Mouse (Mus musculus) intestine, embryonic 15.5 days (tissue): ENCODE measurements around the gene Uck1. TPM values are rescaled to one million over a fixed set of nuclear protein-coding genes. Genes with fewer than 3 reads are reported as not detected.

Experiments used
- ATAC-seq: fragments of 200-750 bp; cut with Nextera tagmentation; 2 replicates; pipeline ENCODE4 v1.8.0; 2017; ENCODE audit warnings: moderate TSS enrichment, moderate library complexity
- H3K27ac ChIP-seq: fragments of 300-500 bp; sonication (generic); 2 replicates; pipeline ENCODE4 v1.5.1; 2015; ENCODE audit warnings: mild to moderate bottlenecking, inconsistent platforms
- H3K27me3 ChIP-seq: fragments of 300-500 bp; sonication (generic); replicated peaks from 2 replicates; pipeline ENCODE4 v1.6.1; 2015; ENCODE audit warnings: inconsistent platforms
- H3K36me3 ChIP-seq: fragments of 300-500 bp; sonication (generic); 2 replicates; pipeline ENCODE4 v1.6.1; 2015; ENCODE audit warnings: inconsistent platforms
- H3K4me1 ChIP-seq: fragments of 300-500 bp; sonication (generic); replicated peaks from 2 replicates; pipeline ENCODE4 v1.6.1; 2015; ENCODE audit warnings: inconsistent platforms
- H3K4me2 ChIP-seq: fragments of 300-500 bp; sonication (generic); replicated peaks from 2 replicates; pipeline ENCODE4 v1.6.1; 2015; ENCODE audit warnings: mild to moderate bottlenecking, inconsistent platforms
- H3K4me3 ChIP-seq: fragments of 300-500 bp; sonication (generic); replicated peaks from 2 replicates; pipeline ENCODE4 v1.5.1; 2015; ENCODE audit warnings: inconsistent platforms
- H3K9ac ChIP-seq: fragments of 300-500 bp; sonication (generic); 2 replicates; pipeline ENCODE4 v1.6.1; 2015; ENCODE audit warnings: inconsistent platforms
- H3K9me3 ChIP-seq: fragments of 300-500 bp; sonication (generic); 2 replicates; pipeline ENCODE4 v1.6.1; 2016; ENCODE audit warnings: inconsistent platforms
- WGBS: fragments of 180-500 bp; shearing (Covaris S2); methylation state at CpG from one replicate; pipeline ENCODE4 v1.1.7; 2015; 5-methylcytosine and 5-hydroxymethylcytosine counted together
- polyA plus RNA-seq: library from polyadenylated mRNA; unstranded; fragments of >200 nt; fragmentation: Nextera tagmentation; extraction: Ambion mirVana; gene quantifications from 2 replicates; pipeline ENCODE4 v1.2.1, GENCODE M21; 2015

The Uck1 gene
- polyA plus RNA-seq, 1 experiment from 2014 or later: 64.7 TPM

DNA sequence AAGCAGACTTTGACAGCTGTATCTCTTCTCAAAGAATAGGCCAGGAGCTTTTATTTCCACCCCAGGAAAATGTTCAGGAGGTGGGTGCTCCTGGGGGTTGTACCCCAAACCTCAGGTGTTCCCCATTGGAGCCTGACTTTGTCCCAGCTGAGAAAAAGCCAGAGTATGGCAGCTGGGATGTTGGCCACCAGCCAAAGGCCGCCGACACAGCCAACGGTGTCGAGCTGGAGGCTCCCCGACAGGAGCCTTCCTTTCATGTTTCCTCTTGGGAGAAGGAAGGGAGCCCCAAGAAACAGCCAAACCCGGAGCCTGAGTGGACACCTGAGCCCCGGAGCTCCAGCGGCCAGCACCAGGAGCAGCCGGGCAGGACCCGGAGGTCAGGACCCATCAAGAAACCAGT lies 47.0 kb downstream of the Uck1 start:
- 0 out of 2 replicates have a peak overlapping the region, but pooled peaks have one; percentile 11 for H3K27ac ChIP-seq
- no peaks in the 10 kb centered on the region for H3K9me3 ChIP-seq
- peaks cover 80% of the 10 kb centered on the region for H3K36me3 ChIP-seq
- WGBS: 67% methylated on average over 10 of the region's 10 CpGs
- no peak for ATAC-seq
- no peaks in the 10 kb centered on the region for H3K27me3 ChIP-seq
- H3K4me3 ChIP-seq: no peak overlapping the region
- 0 out of 2 replicates have a peak, but pooled peaks cover 3% of the 10 kb centered on the region for H3K4me1 ChIP-seq
- H3K9ac ChIP-seq: no peak overlapping the region
- no peak overlapping the region for H3K4me2 ChIP-seq

DNA sequence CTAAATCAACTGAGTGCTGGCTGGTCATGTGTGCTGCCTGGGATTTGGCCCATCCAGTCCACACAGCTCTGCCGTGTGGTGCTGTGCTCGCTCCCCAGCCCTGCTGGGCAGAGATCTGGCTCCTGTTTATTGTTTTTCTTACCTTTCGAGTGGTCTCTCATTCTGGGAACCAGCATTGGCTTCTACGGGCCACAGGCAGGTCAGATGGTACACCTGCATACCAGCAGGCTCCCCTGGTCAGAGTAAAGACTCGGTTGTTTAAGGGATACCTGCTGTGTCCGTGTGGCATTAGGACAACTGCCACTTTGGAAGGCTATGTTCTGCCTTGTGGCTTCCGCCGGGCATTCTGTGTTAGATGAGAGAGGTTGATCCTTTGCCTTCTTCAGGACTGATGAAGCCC lies 48.3 kb downstream of the Uck1 start:
- 95% methylated on average over 8 of the region's 8 CpGs for WGBS

DNA sequence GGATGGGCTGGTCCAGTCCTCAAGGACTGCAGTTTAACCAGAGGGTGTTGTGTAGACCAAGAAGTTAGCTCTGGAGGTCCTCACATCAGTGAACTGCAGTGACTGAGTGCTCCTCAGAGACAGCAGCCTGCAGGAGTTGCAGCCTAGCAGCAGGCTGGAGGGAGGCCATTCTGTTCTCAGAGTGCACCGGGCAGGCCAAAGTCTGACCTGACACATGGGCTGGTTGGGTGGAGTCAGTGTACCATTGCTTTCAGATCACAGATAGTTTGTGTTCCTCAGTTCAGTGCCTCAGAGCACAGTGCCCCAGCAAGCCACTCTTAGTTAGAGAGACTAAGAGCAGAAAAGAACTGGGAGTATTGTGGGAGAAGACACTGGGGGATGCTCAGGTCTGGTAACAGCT lies 52.3 kb downstream of the Uck1 start:
- H3K4me2 ChIP-seq: no peak overlapping the region
- no peaks in the 10 kb centered on the region for H3K9me3 ChIP-seq
- no peak overlapping the region for H3K9ac ChIP-seq
- 100% methylated on average over 1 of the region's 1 CpGs for WGBS
- no peaks in the 10 kb centered on the region for H3K4me1 ChIP-seq
- H3K27me3 ChIP-seq: no peaks in the 10 kb centered on the region
- ATAC-seq: peak; percentile 55; the same call in 1 of the 2 replicates
- H3K4me3 ChIP-seq: no peak overlapping the region
- H3K27ac ChIP-seq: no peak overlapping the region
- H3K36me3 ChIP-seq: peaks cover 74% of the 10 kb centered on the region

More for the DNA sequence above, 48.3 kb downstream of the Uck1 start:
- no peak overlapping the region for H3K4me3 ChIP-seq
- no peaks in the 10 kb centered on the region for H3K9me3 ChIP-seq
- H3K27me3 ChIP-seq: no peaks in the 10 kb centered on the region
- no peak overlapping the region for H3K27ac ChIP-seq
- peaks cover 80% of the 10 kb centered on the region for H3K36me3 ChIP-seq
- no peak overlapping the region for H3K4me2 ChIP-seq
- H3K9ac ChIP-seq: no peak overlapping the region
- H3K4me1 ChIP-seq: 0 out of 2 replicates have a peak, but pooled peaks cover 3% of the 10 kb centered on the region
- ATAC-seq: no peak

Other genes starting within 250 kb of the Uck1 start
- 1.8 and 2.0 TPM in 2 replicates for gene Fam78a, start 175.3 kb downstream of the Uck1 start, polyA plus RNA-seq
- 4.3 and 4.5 TPM in 2 replicates for gene Plpp7, start 164.6 kb downstream of the Uck1 start, polyA plus RNA-seq
- 32.5 and 36.1 TPM in 2 replicates for gene Prrc2b, start 109.1 kb downstream of the Uck1 start, polyA plus RNA-seq
- 26.0 and 26.8 TPM in 2 replicates for gene Pomt1, start 23.6 kb downstream of the Uck1 start, polyA plus RNA-seq
- 19.7 and 20.5 TPM in 2 replicates for gene Golga2, start 27.2 kb upstream of the Uck1 start, polyA plus RNA-seq
- gene Swi5, start 27.9 kb upstream of the Uck1 start, polyA plus RNA-seq: 387 and 409 TPM in 2 replicates
- 38.9 and 39.8 TPM in 2 replicates for gene Ciz1, start 92.2 kb upstream of the Uck1 start, polyA plus RNA-seq
- 12.2 and 16.4 TPM in 2 replicates for gene Dnm1, start 93.2 kb upstream of the Uck1 start, polyA plus RNA-seq
- gene 1110008P14Rik, start 121.8 kb upstream of the Uck1 start, polyA plus RNA-seq: 38.6 and 42.5 TPM in 2 replicates
- gene Lcn2, start 128.1 kb upstream of the Uck1 start, polyA plus RNA-seq: 1.8 and 4.7 TPM in 2 replicates
- gene Ptges2, start 135.7 kb upstream of the Uck1 start, polyA plus RNA-seq: 43.5 and 48.2 TPM in 2 replicates
- 4.7 and 5.0 TPM in 2 replicates for gene Naif1, start 190.3 kb upstream of the Uck1 start, polyA plus RNA-seq
- gene Slc25a25, start 191.3 kb upstream of the Uck1 start, polyA plus RNA-seq: 20.0 and 20.1 TPM in 2 replicates